Mouse (Mus musculus): Measurements from ENCODE around the gene Gipc2. TPM values are rescaled to one million over a fixed set of nuclear protein-coding genes. Genes with fewer than 3 reads are reported as not detected.
A peak's percentile ranks its signal among the peaks of the same experiment; 100 is the strongest.
"Not testable (repeated sequence)": the region's sequence is repeated elsewhere in the genome, so short reads cannot be mapped to it uniquely, and the experiment has no call there.

Gene Gipc2
- total RNA-seq (2021) = 1 to 10 TPM; 3.2 to 3.5 TPM
- long read RNA-seq, experiment 1, partial matches to known transcripts = 0 of 4 reads
- long read RNA-seq, experiment 1, other reads (novel, unspliced or antisense) = 1 of 4 reads
- long read RNA-seq, experiment 2, partial matches to known transcripts = 0 of 5 reads
- long read RNA-seq, experiment 2, other reads (novel, unspliced or antisense) = 2 of 5 reads

DNA sequence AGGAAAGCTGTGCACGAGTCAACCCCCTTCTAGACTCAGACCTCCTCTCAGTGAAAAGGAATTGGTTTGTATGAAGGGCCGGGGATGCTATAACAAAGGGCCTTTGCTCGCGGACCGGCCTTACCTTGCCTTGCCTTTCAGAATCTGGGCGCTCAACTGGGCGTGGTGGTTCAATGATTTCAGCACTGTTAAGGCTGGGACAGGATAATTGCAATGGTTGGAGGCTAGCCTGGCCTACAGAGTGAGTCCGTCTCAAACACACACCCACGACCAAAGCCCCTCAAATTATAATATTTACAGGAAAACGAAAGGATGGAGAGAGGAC, at the start of gene Gipc2:
Gipc2 (minus strand) TSS at position 132 of the 325 bp plus-strand sequence.
- no peak for DNase-seq (ENCODE audit: low spot score in 2 of 2)

DNA sequence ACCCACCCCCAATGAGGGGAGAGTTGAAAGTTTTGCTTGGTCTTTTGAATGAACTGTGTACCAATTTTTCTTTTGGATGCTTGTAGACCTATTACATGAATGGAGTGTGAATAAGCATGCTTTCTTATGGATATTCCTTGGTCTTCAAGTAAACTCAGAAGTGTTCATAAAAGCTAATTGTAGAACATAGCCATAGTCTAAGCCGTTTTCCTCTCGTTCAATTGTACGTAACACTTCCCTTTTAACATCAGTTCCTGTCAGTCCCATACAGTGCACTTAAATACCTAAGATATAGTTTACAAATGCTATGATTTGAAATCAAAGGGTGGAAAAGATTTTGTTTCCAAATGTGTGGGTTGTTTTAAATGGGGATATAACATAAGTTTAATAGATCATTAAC, 47.4 kb upstream of the Gipc2 start:
- DNase-seq (ENCODE audit: low spot score in 2 of 2) = no peak

DNA sequence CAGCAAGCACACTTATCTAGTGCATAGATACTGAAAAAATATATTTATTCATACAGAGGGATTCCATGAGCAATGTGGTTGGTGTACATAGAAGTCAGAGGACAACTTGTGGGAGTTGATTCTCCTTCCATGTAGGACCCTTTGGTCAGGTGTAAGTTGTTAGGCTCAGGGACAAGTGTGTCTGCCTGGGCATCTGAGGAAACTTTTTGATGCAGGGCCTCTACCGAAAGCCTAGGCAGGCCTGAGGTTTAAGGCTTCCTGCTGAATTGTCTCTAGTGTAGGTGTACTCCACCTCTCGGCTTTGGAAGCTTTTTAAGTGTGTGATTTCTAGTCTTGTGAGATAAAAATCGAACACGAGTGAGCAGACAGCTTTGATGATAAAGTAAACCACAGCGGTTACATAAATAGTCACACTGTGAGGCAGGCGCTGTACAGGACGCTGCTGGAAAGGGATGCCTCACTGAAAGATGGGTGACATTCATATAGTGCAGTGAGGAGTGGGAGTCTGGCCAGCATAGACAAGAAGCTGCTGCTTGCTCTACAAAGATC, 45.8 kb upstream of the Gipc2 start:
- DNase-seq (ENCODE audit: low spot score in 2 of 2) = no peak

DNA sequence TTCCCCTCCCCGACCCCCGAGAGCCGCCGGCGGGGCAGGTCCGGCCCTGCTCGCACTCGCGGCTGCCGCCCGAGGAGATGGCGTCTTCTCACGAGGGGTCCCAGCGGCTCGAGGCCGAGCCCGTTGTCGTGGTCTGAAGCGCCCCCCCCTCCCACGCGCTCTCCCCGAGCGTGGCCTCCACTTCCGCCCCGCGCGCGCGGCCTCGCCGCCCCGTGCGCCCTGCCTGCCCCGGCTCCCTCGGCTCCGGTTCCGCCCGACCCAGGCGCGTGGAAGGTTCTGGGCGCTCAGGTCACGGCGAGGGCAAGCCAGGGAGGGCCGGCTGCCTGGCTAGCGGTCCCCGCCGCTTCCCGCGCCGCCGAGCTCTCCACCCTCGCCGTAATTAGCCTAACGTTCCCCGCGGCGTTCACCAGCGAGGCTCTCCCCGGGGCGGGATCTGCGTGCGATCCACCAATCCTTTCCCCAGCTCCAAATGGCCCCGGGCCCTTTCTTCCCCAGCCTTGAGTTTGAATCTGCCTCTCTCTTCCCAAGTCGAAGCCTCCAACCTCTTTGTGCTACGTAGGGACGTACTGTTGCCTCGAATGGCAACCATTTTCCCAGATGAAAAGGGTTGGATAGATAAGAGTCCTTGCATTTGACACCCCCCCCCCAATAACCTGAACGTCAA, 44.8 kb upstream of the Gipc2 start:
- DNase-seq (ENCODE audit: low spot score in 2 of 2) = peak; percentile 42 to 67

DNA sequence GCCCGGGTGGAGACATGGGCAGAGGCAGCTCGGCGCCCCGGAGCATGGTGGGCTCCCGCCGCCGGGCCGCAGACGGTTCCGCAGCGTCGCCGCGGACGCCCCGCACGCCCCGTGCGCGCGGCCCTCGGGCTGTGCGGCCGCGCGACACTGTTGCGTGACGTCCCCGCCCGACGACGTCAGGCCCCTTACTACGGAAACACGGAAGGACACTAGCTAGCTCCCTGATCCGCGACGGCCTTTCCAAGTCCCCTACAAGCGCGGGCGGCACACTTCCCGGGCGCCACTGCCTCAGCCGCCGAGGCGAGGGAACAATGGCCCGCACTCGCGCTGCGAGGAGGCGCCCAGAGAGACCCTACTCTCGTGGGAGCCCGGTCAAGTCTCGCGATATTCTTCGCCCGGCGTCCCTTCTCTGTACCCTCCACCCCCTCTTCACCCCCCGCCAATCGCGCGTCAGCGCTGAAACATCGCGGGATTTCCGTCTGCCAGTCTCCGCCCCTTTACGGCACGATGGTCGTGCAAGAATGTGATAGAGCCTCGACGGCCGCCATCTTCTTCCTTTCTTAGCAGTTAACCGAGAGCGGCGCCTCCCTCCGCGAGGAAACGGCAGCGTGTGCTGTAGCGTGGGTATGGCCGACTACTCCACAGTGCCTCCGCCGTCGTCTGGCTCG, 44.1 kb upstream of the Gipc2 start, which contains the start of the genes Dnajb4 and Fubp1:
Dnajb4 (minus strand) TSS at position 336 of the 668 bp plus-strand sequence.
Fubp1 (plus strand) TSS at position 456 of the 668 bp plus-strand sequence.
- peak; percentile 100 for DNase-seq (ENCODE audit: low spot score in 2 of 2)

DNA sequence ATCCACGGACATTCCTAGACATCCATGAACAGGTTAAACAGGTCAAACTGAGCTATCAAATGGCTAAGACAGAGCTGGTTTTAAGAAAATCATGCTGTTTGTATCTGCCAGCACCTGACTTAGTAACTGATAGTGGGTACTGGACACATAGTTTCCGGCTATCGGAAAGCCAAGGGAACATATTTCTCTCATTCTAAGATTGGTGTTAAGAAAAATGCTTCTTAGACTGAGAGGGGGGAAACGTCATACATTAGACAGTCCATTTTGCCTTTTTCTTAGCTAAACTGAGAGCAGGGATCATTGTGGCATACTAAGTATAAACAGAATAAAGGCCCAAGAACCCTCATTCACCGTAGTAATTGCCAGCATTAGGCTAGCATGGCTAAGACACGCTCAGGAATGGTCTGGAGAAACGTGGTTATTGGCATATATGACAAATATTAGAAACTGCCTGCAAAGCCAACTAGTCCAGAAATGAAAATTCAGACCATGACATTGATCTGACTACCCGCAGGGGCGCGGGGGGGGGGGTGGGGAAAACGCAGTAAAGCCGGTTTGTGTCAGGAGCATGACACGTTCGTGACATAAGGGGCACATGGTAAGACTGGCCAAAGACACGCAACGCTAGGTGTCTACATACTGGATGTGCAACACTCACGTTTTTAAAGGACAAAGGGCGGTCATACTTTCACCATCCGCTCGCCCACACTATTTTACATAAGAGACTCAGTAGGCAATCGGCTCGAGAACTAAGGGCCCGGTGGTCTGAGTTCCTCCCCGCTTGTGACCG, 43.3 kb upstream of the Gipc2 start:
- DNase-seq (ENCODE audit: low spot score in 2 of 2) = no peak

DNA sequence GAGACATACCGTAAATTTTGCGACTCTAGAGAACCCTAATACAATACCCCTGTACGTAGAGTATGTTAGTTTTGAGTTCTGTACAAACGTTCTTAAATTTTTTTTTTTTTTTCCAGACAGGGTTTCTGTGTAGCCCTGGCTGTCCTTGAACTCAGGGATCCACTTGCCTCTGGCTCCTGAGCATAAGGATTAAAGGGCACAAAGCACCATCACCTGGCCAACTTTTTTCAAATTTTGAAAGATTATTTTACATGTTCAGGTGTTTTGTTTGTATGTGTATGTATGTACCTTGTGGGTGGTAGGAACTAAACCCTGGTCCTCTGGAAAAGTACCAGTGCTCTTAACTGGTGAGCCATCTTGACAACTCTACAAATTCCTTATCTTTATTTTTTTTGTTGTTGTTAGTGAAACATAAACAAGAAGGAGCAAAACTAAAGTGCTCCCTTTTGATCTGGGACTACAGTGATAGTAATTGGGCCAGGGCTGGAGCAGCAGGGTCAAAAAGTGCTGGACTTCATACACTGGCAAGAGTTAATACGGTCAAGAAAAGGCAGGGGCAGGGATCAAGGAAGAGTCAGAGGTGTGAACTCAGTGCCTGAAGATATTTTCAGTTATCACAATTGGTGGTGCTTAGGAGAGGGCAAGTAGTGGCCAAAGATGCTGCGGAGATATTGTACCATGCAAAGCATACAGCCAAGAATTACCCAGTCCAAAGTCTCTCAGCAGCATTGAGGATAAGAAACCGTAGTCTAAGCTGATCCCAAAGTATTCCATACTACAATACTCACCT, 42.3 kb upstream of the Gipc2 start:
- DNase-seq (ENCODE audit: low spot score in 2 of 2) = no peak

DNA sequence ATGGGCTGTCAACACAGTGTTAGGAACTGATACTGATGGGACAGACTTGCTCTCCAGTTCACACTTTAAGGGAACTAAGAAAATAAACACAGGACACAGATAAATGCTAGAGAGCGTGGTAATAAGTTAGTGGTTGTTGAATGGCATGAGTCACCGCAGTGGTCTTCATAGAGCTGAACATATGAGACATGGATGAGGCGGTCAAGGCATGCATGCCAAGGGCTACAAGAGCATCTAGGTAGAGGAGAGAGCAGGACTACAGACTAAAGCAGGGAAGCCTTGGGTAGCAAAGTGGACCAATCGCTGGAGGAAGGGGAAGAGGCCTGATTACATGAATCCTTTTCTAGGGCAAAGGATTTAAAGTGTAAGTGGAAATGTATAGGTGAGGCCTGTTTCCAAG, 41.1 kb upstream of the Gipc2 start:
- no peak for DNase-seq (ENCODE audit: low spot score in 2 of 2)

DNA sequence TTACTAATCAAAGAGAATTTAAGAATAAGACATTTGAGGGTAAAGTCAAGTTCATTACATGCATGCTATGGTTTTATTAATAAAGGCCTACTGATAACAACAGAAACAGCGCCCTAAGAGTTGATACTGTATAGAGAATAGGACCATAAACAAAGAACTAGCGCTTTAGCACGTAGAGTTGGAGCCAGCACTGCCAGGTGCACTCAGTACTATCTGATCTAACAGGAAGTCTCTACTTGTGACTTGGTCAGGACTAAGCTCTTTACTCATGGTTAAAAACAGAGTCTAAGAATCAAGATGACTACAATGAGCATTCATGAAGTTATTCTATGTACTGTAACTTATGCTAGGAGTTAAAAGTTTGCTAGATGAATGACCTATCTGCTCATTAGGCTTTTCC, 38.5 kb upstream of the Gipc2 start:
- DNase-seq (ENCODE audit: low spot score in 2 of 2) = no peak

DNA sequence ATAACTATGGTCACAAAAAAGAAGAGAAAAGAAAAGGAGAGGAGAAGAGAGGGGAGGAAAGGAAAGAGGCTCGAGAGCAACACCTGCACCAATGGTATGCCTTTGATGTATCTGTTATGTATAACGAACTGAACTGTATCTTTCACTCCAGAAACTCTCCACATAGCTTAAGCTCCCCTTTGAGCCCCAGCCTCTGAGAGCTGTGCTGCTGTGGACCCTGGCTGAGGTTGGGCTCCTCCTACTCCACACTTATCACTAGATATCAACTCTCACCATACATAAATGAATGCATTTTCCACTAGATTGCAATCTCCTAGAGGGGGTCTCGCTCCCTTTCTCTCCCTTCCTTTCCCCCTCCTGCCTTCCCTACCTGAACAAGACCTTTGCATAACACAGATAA, 38.0 kb upstream of the Gipc2 start:
- DNase-seq (ENCODE audit: low spot score in 2 of 2) = no peak

DNA sequence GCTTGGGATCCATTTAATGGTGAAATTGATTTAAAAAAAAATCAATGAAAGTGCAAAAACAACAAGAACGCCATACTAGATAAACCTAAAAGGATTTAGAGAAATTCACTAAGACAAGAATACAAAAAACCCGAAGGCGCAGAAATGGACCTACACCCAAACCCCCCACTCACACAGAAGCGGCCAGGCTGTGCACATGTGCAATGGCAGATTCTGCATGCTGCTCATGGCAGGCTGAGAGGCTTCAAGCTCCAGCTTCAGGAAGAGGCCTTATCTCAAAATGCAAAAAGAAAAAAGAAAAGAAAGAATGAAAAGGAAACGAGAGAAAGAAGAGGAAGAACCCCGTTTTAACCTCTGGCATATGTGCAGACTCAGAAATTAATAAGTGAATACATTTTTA, 37.4 kb upstream of the Gipc2 start:
- DNase-seq (ENCODE audit: low spot score in 2 of 2) = no peak

DNA sequence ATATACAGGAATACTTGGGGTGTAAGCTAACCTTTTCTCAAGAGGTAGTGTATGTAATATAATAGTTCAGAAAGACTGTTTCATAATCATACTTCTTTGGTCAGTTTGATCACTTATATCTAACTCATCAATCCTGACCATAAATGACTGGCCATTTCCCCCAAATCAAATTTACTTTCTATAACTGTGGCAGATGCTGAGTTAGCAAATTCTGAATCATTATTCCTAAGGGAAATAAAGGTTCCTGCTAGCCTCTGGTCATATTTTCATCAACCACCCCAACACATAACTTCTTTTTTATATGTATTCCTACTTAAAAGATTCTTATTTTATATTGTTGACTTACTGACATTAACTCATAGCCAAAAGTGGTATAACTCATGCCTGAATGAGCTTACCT, 36.9 kb upstream of the Gipc2 start:
- DNase-seq (ENCODE audit: low spot score in 2 of 2) = no peak

DNA sequence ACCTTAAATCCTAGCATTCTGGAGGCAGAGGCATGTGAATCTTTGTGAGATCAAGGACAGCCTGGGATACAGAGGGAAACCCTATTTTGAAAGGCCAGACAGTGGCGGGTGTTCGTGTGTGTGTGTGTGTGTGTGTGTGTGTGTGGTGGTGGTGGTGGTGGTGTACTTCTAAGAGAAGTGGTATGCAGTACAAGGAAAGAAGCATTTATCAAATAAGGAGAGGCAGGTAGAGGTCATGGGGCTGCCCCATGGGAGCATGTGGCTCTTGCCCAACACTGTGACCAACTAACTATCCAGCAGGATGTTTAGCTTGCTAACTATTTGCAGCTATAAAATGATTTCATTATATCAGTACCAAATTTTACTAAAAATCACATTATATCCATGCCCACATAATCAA, 35.6 kb upstream of the Gipc2 start:
- DNase-seq (ENCODE audit: low spot score in 2 of 2) = no peak

DNA sequence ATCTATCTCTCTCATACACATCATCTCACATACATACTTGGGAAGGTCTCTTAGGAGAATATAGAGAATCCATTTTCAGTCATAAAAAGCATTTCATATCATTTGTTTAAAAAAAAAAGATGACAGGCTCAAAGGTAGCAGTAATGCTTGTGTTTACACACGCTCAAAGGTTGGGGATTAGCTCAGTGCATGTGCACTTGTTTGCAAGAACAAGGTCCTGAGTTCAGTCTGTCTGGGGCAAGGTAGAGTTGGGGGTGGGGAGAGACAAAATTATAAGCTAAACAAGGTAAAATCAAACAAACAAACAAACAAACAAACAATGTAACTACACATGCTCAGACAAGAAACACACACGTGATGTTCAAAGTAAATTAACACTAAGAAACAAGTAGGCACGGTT, 35.2 kb upstream of the Gipc2 start:
- DNase-seq (ENCODE audit: low spot score in 2 of 2) = no peak

DNA sequence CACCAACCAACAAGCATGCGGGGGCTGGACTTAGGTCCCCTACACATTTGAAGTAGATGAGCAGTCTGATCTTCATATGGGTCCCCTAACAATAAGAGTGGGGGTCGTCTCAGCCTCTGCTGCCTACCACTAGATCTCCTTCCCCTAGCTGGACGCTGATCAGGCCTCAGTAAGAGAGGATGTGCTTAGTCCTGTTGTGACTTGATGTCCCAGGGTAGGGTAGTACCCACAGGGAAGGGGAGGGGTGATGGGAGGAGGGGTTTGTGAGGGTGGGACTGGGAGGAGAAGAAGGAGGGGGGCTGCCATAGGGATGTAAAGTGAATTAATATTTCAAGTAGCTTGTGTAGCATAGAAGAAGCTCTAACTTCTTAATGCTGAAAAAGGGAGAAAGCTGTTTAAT, 33.1 kb upstream of the Gipc2 start:
- no peak for DNase-seq (ENCODE audit: low spot score in 2 of 2)

DNA sequence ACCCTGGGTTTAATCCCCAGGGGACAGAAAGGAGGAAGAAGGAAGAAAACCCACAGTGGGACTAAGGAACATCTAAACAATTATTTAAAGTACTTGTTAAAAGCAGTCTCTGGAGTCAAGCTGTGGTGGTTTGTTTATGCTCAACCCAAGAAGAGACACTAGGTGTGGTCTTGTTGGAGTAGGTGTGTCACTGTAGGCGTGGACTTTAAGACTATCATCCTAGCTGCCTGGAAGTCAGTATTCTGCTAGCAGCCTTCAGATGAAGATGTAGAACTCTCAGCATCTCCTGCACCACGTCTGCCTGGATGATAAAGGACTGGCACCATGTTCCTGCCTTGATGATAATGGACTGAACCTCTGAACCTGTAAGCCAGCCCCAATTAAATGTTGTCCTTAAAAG, 31.2 kb upstream of the Gipc2 start:
- not testable (repeated sequence) for DNase-seq (ENCODE audit: low spot score in 2 of 2)

DNA sequence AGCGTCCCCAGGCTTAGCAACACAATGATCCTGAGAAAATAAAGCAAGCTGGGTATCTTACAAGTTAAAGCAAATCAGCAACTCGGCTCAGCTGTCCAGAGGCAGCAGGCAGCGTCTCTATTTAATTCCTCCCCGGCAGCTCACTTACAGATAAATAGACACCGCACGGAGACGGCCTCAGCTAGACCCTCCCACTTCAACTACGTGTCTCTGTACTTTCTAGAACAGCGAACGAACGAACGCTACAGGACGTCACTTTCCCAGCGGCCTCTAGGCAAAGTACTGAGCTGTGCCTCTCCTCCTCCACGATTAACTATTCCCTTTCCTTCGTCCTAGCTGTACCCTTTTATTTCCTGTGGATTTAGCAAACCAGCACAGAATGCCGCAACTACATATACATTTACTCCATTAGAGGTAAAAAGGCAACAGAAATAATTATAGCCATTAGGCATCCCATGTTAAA, 27.6 kb upstream of the Gipc2 start:
- peak; percentile 82 to 90 for DNase-seq (ENCODE audit: low spot score in 2 of 2)

DNA sequence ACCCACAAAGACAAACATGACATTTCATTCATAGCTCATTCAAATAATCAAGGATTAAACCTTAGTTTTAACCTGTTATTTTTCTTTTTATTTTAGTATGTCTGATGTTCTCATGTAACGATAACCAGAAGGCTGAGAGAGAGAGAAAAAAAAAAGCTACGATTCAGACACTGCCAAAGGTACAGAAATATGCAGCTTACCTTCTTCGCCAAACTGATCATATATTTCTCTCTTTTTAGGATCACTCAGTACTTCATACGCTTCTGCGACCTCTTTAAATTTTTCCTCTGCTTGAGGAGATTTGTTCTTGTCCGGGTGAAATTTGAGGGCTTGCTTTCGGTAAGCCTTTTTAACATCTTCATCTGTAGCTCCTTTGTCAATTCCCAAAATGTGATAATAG, 27.1 kb upstream of the Gipc2 start:
- DNase-seq (ENCODE audit: low spot score in 2 of 2) = no peak

DNA sequence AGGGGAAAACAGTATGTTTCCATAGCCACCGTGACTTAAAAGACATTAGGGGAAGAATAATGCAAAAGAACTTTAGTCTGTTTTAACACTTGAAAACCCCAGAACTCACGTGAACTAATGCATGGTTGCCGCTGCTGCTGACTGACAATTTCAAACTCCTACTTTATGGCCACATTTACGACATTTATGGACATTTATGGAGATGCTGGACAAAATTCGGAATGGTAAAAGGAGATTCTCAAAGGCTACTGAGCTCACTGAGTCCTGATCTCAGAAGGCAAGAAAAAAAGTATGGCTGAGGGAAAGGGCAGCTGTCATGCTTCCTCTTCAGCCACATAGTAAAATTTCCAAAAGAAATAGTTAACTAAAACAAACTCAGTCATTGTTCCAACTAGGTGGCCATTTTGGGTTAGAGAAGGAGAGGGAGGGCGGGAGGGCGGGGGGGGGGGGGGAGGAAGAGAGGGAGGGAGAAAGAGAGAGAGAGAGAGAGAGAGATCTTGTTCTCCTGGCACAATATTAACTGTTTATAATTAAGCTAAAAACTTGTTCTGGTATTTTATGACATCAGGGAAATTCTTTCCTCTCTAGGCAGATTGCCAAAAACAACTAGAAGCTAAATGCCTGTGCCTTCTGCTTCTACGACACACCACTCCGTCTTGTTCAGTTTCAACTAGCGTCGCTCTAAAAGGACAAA, 26.4 kb upstream of the Gipc2 start:
- no peak for DNase-seq (ENCODE audit: low spot score in 2 of 2)

DNA sequence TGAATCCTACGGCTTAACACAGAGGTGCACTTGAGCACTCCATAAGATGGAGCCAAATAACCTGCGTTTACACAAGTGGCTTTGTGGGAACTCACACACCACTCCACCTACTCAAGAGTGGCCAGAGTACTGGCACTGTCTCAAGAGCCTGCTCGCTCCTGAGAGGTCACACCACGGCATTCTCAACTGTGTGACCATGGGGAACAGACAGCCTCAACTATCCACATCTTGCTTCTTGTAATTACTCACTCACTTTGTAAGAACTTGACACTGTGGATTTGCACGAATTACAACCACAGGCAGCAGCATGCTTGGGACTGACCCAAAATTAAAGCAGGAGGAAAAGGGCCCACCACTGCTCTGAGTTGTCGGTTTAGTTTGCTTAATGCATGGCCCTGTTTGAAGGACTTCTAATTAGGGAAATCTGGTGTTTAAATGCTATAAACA, 25.8 kb upstream of the Gipc2 start:
- no peak for DNase-seq (ENCODE audit: low spot score in 2 of 2)

Data from left cerebral cortex, adult 18-20 months (tissue).